Mouse (Mus musculus) stomach, postnatal 0 days (tissue): ENCODE results near the gene Pusl1. TPM values are rescaled to one million over a fixed set of nuclear protein-coding genes. Genes with fewer than 3 reads are reported as not detected.

Source experiments
- ATAC-seq: fragments of 200-750 bp; cut with Nextera tagmentation; 2 replicates; pipeline ENCODE4 v1.8.0; 2017; ENCODE audit not compliant: low FRiP score, low TSS enrichment
- DNase-seq: peaks from one replicate; pipeline ENCODE4 v3.0.0-alpha.2; 2016; ENCODE audit warnings: low spot score
- H3K27ac ChIP-seq: fragments of 300-500 bp; sonication (generic); replicated peaks from 2 replicates; pipeline ENCODE4 v1.5.1; 2014; ENCODE audit warnings: mild to moderate bottlenecking, control low read depth
- H3K27me3 ChIP-seq: fragments of 300-500 bp; sonication (generic); 2 replicates; pipeline ENCODE4 v1.6.1; 2014; ENCODE audit warnings: low read length; ENCODE audit not compliant: control insufficient read depth, insufficient read depth
- H3K36me3 ChIP-seq: fragments of 300-500 bp; sonication (generic); 2 replicates; pipeline ENCODE4 v1.6.1; 2014; ENCODE audit warnings: low read length, mixed read lengths; ENCODE audit not compliant: control insufficient read depth, insufficient read depth
- H3K4me1 ChIP-seq: fragments of 300-500 bp; sonication (generic); replicated peaks from 2 replicates; pipeline ENCODE4 v1.6.1; 2014; ENCODE audit warnings: antibody characterized with exemption; ENCODE audit not compliant: control insufficient read depth, insufficient read depth
- H3K4me2 ChIP-seq: fragments of 300-500 bp; sonication (generic); replicated peaks from 2 replicates; pipeline ENCODE4 v1.6.1; 2014; ENCODE audit warnings: low read depth, mild to moderate bottlenecking, control low read depth, moderate library complexity
- H3K4me3 ChIP-seq: fragments of 300-500 bp; sonication (generic); 2 replicates; pipeline ENCODE4 v1.5.1; 2014; ENCODE audit warnings: low read depth, low read length, control low read depth
- H3K9ac ChIP-seq: fragments of 300-500 bp; sonication (generic); 2 replicates; pipeline ENCODE4 v1.6.1; 2014; ENCODE audit warnings: mild to moderate bottlenecking, low read length, control low read depth, mixed read lengths
- H3K9me3 ChIP-seq: fragments of 300-500 bp; sonication (generic); 2 replicates; pipeline ENCODE4 v1.6.1; 2016; ENCODE audit warnings: low read length; ENCODE audit not compliant: control insufficient read depth
- CTCF ChIP-seq: IDR thresholded peaks from 2 replicates; pipeline ENCODE4 v1.5.1; 2016; ENCODE audit warnings: antibody characterized with exemption, low read depth, mild to moderate bottlenecking, moderate library complexity
- EP300 ChIP-seq: optimal IDR thresholded peaks from 2 replicates; pipeline ENCODE3; 2016; ENCODE audit warnings: antibody characterized with exemption
- WGBS: fragments of 180-500 bp; shearing (Covaris S2); extraction: QIAGEN DNeasy Blood & Tissue Kit; methylation state at CpG from one replicate; pipeline ENCODE4 v1.1.7; 2014; 5-methylcytosine and 5-hydroxymethylcytosine counted together
- polyA plus RNA-seq: library from polyadenylated mRNA; unstranded; fragments of >200 nt; fragmentation: Nextera tagmentation; extraction: Ambion mirVana; gene quantifications from 2 replicates; pipeline ENCODE4 v1.2.1, GENCODE M21; 2015

The Pusl1 gene
- polyA plus RNA-seq, 1 experiment from 2014 or later: 36.5 TPM

DNA sequence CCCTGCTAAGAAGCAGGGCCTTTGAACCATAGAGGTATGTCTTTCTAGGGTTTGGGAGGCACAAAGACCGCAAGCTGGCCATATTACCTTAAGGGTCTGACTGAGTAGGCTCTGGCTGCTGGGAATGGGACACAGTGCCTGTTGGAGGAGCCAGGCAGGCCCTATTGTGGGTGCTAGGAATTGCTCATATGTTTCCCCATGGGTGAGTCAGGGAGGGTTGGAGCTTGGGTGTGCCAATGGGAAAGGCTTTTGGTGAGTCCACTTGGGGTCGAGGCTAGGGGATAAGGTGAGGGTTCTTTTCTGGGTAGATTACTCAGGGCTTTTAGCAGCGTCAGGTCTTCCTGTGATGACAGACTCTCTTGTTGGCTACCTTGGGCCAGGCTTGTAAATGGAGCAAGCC is 40.2 kb downstream of the Pusl1 start:
- Histone ChIP-seq H3K9me3 (no peaks in the 10 kb centered on the region), H3K4me1 (peaks cover 8% of the 10 kb centered on the region), H3K27ac (no peak overlapping the region), H3K36me3 (peaks cover 12% of the 10 kb centered on the region), H3K9ac (no peak overlapping the region; the same call in 1 of the 2 replicates), H3K4me3 (no peak overlapping the region), H3K27me3 (no peaks in the 10 kb centered on the region), H3K4me2 (no peak overlapping the region)
- DNase-seq (no peak), ATAC-seq (no peak)
- WGBS: 79% methylated on average over 3 of the region's 3 CpGs
- TF ChIP-seq EP300: no peak
- no peak for TF ChIP-seq CTCF

DNA sequence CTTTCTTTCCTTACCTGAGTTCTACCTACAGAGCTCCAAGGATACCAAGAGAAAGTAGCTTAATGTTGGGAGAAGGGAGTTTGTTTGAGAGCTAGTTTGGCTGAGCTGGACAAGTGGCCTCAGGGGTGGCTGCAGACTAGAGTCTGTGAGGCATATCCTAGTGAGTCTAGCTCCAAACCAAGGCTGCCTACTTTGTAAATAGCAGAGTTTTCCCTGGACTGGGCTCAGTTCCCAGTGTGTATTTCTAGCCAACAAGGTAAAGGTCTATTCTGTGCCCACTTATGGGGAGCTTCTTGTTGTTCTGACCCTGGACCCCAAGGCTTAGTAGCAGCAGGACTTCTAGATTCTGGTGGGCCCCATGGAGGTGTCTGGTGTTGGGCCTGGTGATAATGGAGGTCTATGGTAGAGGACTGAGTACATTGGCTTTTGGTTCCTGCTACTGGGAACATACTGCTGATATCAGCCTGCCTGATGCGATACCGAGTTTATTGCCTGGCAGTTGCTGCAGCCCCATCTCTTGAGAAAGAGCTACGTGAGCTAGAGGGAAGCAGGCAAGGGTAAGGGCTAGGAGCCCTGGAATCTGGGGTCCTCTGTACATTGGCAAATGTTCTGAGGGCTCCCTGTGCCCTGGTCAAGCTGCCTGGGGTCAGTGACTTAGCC is 41.7 kb downstream of the Pusl1 start:
- H3K4me2 ChIP-seq: no peak overlapping the region
- DNase-seq: no peak
- no peak for ATAC-seq
- no peak overlapping the region for H3K27ac ChIP-seq
- H3K4me1 ChIP-seq: peaks cover 8% of the 10 kb centered on the region
- H3K4me3 ChIP-seq: no peak overlapping the region
- 0 out of 2 replicates have a peak, but pooled peaks cover 3% of the 10 kb centered on the region for H3K36me3 ChIP-seq
- 95% methylated on average over 3 of the region's 3 CpGs for WGBS
- H3K9ac ChIP-seq: no peak overlapping the region
- H3K9me3 ChIP-seq: no peaks in the 10 kb centered on the region
- TF ChIP-seq EP300: no peak
- TF ChIP-seq CTCF: no peak
- H3K27me3 ChIP-seq: no peaks in the 10 kb centered on the region

- Histone ChIP-seq H3K27ac (no peak overlapping the region), H3K27me3 (no peaks in the 10 kb centered on the region), H3K9me3 (no peaks in the 10 kb centered on the region), H3K4me1 (peaks cover 8% of the 10 kb centered on the region), H3K36me3 (0 out of 2 replicates have a peak, but pooled peaks cover 3% of the 10 kb centered on the region), H3K9ac (no peak overlapping the region), H3K4me2 (no peak overlapping the region; the same call in 1 of the 2 replicates), H3K4me3 (no peak overlapping the region)
- TF ChIP-seq CTCF (no peak), EP300 (no peak)
- DNase-seq: no peak
- 91% methylated on average over 2 of the region's 2 CpGs for WGBS
- no peak for ATAC-seq
Measured at GRCm38 (mm10) chr4:155849391-155849790, 42.2 kb downstream of the Pusl1 start.

- H3K36me3 ChIP-seq: no peaks in the 10 kb centered on the region
- no peak overlapping the region for H3K27ac ChIP-seq
- no peaks in the 10 kb centered on the region for H3K9me3 ChIP-seq
- no peaks in the 10 kb centered on the region for H3K27me3 ChIP-seq
- 55% methylated on average over 7 of the region's 7 CpGs for WGBS
- H3K4me1 ChIP-seq: peaks cover 8% of the 10 kb centered on the region
- peak overlapping the region; percentile 71 for H3K4me3 ChIP-seq
- ATAC-seq (no peak), DNase-seq (no peak)
- peak overlapping the region; percentile 89 for H3K4me2 ChIP-seq
- TF ChIP-seq EP300 (no peak), CTCF (no peak)
- H3K9ac ChIP-seq: peak overlapping the region; percentile 91
Measured at GRCm38 (mm10) chr4:155848434-155849095, 43.0 kb downstream of the Pusl1 start.

DNA sequence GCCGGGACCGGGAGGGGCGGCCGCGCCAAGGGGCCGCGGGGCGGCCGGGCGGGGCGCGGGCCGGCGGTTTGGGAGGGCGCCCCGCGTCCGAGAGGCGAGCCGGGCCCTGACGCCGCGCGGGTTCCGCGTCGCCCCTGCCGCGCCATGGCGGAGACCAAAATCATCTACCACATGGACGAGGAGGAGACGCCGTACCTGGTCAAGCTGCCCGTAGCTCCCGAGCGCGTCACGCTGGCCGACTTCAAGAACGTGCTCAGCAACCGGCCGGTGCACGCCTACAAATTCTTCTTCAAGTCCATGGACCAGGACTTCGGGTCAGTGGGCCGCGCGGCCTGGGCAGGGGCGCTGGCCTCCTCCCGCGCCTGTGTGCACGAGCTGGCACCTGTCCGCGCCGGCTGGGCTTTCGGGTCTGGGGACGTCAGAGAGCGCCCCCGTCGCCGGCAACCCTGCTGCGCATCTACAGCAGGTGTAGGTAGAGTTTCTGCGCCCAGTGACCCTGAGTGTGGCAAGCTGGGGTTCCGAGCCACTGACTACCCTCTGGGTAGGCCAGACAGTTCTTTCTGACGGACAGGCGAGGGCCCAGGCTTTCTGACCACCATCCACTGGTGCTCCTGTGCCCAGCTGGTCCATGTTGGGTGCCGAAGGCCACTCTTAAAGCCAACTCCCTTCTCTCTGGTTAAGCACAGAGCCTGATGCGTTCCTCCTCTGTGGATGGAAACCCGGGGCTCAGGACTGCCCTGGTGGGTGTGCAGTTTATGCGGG is 43.8 kb downstream of the Pusl1 start:
- 0 out of 2 replicates have a peak, but pooled peaks have one; percentile 7 for TF ChIP-seq CTCF
- TF ChIP-seq EP300: no peak
- no peaks in the 10 kb centered on the region for H3K27me3 ChIP-seq
- DNase-seq: peak; percentile 64
- peak overlapping the region; percentile 89 for H3K4me2 ChIP-seq
- peak; percentile 19 for ATAC-seq
- WGBS: under 1% methylated on average over 47 of the region's 69 CpGs
- peak overlapping the region; percentile 71 for H3K4me3 ChIP-seq
- H3K36me3 ChIP-seq: peaks cover 4% of the 10 kb centered on the region; the same call in 1 of the 2 replicates
- peaks cover 8% of the 10 kb centered on the region for H3K4me1 ChIP-seq
- no peaks in the 10 kb centered on the region for H3K9me3 ChIP-seq
- peak overlapping the region; percentile 81 for H3K27ac ChIP-seq
- H3K9ac ChIP-seq: peak overlapping the region; percentile 91
